Mouse (Mus musculus): Measurements from ENCODE around the gene Gm2016.
"Not testable (repeated sequence)": the region's sequence is repeated elsewhere in the genome, so short reads cannot be mapped to it uniquely, and the experiment has no call there.

Gm2016 gene

DNA sequence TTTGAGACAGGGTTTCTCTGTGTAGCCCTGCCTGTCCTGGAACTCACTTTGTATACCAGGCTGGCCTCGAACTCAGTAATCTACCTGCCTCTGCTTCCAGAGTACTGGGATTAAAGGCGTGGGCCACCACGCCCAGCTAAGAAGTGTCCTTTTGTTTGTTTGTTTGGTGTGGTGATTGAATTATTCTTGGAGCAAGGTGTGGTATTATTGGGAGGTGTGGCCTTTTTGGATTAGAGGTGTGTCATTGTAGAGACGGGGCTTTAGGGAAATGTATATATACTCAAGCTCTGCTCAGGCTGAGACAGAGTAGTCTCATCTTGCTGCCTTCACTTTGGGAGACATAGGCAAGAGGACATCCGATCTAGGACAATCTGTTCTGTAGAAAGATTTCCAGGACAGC is at the start of gene Gm2016:
Gene Gm2016, plus strand, starts transcription at position 301 of the 400 bp plus-strand sequence.
- DNase-seq (ENCODE audit: low spot score) = not testable (repeated sequence)

DNA sequence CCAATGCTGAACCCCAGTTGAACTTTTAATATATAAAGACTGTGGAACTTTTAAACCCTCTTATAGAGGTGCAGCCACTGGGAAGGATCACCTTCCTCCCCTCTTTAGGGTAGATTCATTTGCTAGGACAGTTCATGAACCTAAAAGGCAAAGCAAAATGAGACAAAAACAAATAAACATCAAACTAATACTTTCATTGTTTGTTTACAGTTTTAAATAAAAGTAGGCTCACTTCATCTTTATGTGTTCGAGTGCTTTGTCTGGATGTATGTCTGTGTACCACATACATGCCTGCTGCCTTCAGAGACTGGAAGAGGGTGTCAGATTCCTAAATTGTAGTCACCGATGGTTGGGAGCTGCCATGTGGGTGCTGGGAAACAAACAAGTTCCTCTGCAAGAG is 31.6 kb upstream of the Gm2016 start, which contains the start of gene Gm2001:
Gene Gm2001, minus strand, starts transcription at position 101 of the 400 bp plus-strand sequence.
- not testable (repeated sequence) for DNase-seq (ENCODE audit: low spot score)

DNA sequence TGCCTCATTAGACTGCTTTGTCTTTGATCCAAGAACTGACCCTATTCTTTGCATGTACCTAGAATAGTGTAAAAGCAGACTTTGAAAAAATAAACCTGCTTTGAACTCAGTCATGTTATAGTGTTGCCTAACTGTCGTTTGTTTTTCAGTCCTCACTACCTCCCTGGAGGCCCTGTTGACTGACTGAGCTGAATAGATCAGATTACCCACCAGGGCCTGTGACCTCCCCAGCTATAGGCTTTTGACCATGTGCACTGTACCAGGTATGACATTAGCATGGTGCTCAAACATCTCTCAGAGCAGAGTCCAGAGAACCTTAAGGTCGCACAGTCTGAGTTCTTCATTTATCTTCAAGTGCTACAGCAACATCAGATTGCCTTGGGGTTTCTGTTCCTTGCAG is 23.2 kb upstream of the Gm2016 start:
- not testable (repeated sequence) for DNase-seq (ENCODE audit: low spot score)

DNA sequence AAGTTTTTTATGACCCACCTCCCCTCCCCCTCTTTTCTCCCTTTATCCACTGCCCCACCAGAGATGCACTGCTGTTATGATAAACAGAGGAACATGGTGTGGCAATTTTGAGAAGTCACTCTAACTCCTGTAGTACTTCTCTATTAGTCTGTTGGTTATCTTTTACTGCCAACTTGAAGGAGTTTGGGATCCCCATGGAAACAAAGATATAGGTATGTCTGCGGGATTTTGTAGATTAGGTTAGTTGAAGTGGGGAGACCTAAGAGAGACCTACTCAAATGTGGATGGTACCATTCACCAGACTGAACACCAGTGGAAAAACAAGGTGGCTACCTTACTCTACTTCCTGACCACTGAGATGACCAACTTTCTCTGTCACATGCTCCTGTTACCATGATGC is 17.8 kb upstream of the Gm2016 start:
- not testable (repeated sequence) for DNase-seq (ENCODE audit: low spot score)

DNA sequence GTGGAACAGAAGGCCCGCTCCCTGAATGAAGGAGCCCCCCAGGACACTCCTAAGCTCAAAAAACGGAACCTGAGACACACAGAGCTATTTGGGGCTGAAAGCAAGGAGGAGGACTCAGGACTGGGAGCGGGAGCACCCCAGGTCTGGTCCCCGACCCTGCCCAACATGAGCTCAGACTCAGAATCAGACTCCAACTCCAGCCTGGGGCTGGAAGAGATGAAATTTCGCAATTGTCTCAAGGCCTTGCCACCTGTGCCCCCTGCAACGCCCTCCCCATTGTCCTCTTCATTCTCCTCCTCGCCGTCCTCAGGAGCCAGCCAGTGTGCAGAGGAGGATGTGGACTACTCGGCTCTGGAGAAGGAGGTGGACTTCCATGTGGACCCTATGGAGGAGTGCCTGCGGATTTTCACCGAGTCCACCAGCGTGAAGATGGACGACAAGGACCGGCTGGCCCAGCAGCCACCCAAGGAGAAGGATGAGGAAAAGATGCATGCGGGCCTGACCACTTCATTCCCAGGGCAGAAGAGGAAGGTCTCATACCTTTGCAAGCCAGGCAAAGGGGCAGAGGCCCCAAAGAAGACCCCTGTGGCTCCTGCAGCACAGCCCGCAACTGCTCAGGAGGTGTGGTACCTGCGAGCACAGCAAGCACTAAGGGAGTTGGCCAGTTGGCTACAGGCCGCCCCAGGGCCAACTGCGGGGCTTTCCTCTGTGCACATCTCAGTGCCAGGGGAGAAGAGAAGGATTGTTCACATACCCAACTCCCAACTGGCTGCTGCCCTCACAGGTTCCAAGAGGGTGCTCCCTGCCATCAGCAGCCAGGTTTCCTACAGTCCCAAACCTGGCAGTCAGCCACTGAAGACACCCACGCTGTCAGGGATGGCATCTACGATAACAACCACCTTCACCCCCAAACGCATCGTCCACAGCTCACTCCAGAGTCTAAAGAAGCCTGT is 11.9 kb upstream of the Gm2016 start:
- DNase-seq (ENCODE audit: low spot score) = not testable (repeated sequence)

DNA sequence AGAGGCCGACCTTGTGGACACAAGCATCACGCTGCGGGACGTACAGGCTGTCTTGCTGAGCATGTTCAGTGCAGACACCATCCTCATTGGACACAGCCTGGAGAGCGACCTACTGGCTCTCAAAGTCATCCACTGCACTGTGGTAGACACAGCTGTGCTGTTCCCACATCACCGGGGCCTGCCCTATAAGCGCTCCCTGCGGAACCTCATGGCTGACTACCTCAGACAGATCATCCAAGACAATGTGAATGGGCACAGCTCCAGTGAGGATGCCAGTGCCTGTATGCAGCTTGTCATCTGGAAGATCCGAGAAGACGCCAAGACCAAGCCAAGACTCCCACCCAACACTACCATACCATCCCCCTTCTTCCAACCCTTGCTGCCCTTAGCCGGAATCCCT is 10.2 kb upstream of the Gm2016 start:
- not testable (repeated sequence) for DNase-seq (ENCODE audit: low spot score)

DNA sequence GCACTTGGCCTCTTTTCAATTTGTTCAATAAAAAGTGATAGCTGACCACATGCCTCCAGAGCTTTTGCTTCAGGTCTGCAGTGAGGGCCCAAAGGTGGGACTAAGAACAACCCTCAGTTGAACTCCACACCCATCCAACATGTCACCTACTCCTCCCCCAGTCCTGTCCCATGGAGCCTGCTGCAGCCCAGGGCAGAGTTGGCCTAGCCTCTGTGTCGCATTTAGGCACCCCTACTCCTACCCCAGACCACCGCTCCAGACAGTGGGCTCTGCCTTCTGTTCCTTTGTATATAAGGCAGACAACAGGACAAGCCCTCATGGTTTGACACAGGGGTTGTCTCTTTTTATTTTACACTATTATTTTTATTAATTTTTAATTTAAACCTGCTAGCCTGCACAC is 9.8 kb upstream of the Gm2016 start:
- DNase-seq (ENCODE audit: low spot score) = not testable (repeated sequence)

DNA sequence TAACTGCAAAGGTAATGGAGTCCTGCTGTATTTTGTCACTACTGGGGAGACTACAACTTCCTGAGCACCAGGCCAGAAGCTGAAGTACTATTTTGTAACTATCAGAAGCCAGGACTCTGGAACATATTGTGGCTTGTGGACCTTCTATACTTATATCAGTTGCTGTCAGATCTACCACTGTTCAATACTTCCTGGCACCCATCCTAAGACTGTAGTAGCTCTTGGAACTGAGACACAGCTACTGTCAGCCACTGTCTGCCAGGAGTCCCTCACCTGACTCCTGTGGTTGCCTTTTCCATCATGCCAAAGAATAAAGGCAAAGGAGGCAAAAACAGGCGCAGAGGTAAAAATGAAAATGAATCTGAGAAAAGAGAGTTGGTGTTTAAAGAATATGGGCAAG is 21.2 kb downstream of the Gm2016 start, which contains the start of gene Gm2022:
Gene Gm2022, plus strand, starts transcription at position 301 of the 400 bp plus-strand sequence.
- not testable (repeated sequence) for DNase-seq (ENCODE audit: low spot score)

DNA sequence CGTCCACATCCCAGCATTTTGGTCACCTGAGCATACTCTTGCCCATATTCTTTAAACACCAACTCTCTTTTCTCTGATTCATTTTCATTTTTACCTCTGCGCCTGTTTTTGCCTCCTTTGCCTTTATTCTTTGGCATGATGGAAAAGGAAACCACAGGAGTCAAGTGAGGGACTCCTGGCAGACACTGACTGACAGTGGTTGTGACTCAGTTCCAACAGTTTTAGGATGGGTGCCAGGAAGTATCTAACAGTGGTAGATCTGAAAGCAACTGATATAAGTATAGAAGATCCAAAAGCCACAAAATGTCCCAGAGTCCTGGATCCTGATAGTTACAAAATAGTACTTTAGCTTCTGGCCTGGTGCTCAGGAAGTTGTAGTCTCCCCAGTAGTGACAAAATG is 45.8 kb downstream of the Gm2016 start, which contains the start of gene Gm2035:
Gene Gm2035, minus strand, starts transcription at position 137 of the 400 bp plus-strand sequence.
- DNase-seq (ENCODE audit: low spot score) = not testable (repeated sequence)
